Mouse (Mus musculus) liver, embryonic 16.5 days (tissue): ENCODE data around the gene Vapb. TPM values are rescaled to one million over a fixed set of nuclear protein-coding genes. Genes with fewer than 3 reads are reported as not detected.

Source experiments
- ATAC-seq: fragments of 200-750 bp; cut with Nextera tagmentation; 2 replicates; pipeline ENCODE4 v1.8.0; 2017; ENCODE audit warnings: low read depth, mild to moderate bottlenecking, moderate number of reproducible peaks, moderate library complexity
- H3K27ac ChIP-seq: fragments of 300-500 bp; sonication (generic); 2 replicates; pipeline ENCODE4 v1.5.1; 2014; ENCODE audit warnings: mild to moderate bottlenecking, low read length
- H3K27me3 ChIP-seq: fragments of 300-500 bp; sonication (generic); 2 replicates; pipeline ENCODE4 v1.6.1; 2014; ENCODE audit warnings: low read depth, low read length, mixed read lengths; ENCODE audit not compliant: control insufficient read depth, insufficient read depth
- H3K36me3 ChIP-seq: fragments of 300-500 bp; sonication (generic); 2 replicates; pipeline ENCODE4 v1.6.1; 2014; ENCODE audit warnings: mild to moderate bottlenecking; ENCODE audit not compliant: control insufficient read depth, insufficient read depth
- H3K4me1 ChIP-seq: fragments of 300-500 bp; sonication (generic); 2 replicates; pipeline ENCODE4 v1.6.1; 2014; ENCODE audit warnings: low read depth, low read length, mixed read lengths; ENCODE audit not compliant: control insufficient read depth
- H3K4me2 ChIP-seq: fragments of 300-500 bp; sonication (generic); 2 replicates; pipeline ENCODE4 v1.6.1; 2014; ENCODE audit warnings: low read depth, low read length, mixed read lengths
- H3K4me3 ChIP-seq: fragments of 300-500 bp; sonication (generic); 2 replicates; pipeline ENCODE4 v1.5.1; 2014; ENCODE audit warnings: low read depth, mild to moderate bottlenecking, low read length
- H3K9ac ChIP-seq: fragments of 300-500 bp; sonication (generic); 2 replicates; pipeline ENCODE4 v1.6.1; 2014; ENCODE audit warnings: low read depth, low read length
- H3K9me3 ChIP-seq: fragments of 300-500 bp; sonication (generic); replicated peaks from 2 replicates; pipeline ENCODE4 v1.6.1; 2016; ENCODE audit warnings: low read length; ENCODE audit not compliant: control insufficient read depth
- WGBS: fragments of 180-500 bp; shearing (Covaris S2); extraction: QIAGEN DNeasy Blood & Tissue Kit; methylation state at CpG from one replicate; pipeline ENCODE4 v1.1.7; 2014; ENCODE audit not compliant: insufficient replicate concordance; 5-methylcytosine and 5-hydroxymethylcytosine counted together
- polyA plus RNA-seq: library from polyadenylated mRNA; unstranded; fragments of >200 nt; fragmentation: Nextera tagmentation; extraction: Ambion mirVana; gene quantifications from 2 replicates; pipeline ENCODE4 v1.2.1, GENCODE M21; 2015

Gene Vapb
- polyA plus RNA-seq, 1 experiment from 2014 or later, result 6.0 TPM

- no peak overlapping the region for H3K4me2 ChIP-seq
- no peak overlapping the region for H3K4me3 ChIP-seq
- ATAC-seq, result no peak
- no peaks in the 10 kb centered on the region for H3K27me3 ChIP-seq
- no peaks in the 10 kb centered on the region for H3K36me3 ChIP-seq
- WGBS, result 46% methylated on average over 7 of the region's 7 CpGs
- H3K27ac ChIP-seq, result no peak overlapping the region
- H3K9ac ChIP-seq, result no peak overlapping the region
- H3K4me1 ChIP-seq, result no peaks in the 10 kb centered on the region
- no peaks in the 10 kb centered on the region for H3K9me3 ChIP-seq
Measured at GRCm38 (mm10) chr2:173808942-173809341, 71.6 kb downstream of the Vapb start.

- H3K27me3 ChIP-seq, result no peaks in the 10 kb centered on the region
Measured at GRCm38 (mm10) chr2:173810036-173810850, 72.9 kb downstream of the Vapb start.

DNA sequence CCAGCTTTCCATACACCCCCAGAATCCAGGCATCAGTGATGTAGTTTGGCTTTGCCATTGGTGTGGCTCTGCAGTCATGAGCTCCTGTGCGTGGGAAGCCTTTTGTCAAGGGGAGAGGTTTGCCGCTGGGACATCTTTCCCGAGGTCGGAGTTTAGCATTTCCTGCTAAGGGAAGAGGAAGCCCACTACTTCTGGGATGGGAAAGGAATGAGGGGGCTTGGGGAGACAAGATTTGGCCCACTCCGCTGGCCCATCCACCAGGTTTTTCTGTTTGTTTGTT lies 73.5 kb downstream of the Vapb start:
- H3K27ac ChIP-seq, result no peak overlapping the region
- WGBS, result 59% methylated on average over 5 of the region's 5 CpGs
- ATAC-seq, result no peak

More at GRCm38 (mm10) chr2:173810036-173810850, 72.9 kb downstream of the Vapb start:
- H3K4me3 ChIP-seq, result no peak overlapping the region
- no peak overlapping the region for H3K4me2 ChIP-seq
- no peak for ATAC-seq
- no peak overlapping the region for H3K27ac ChIP-seq
- H3K4me1 ChIP-seq, result no peaks in the 10 kb centered on the region
- no peak overlapping the region for H3K9ac ChIP-seq
- 64% methylated on average over 15 of the region's 15 CpGs for WGBS
- no peaks in the 10 kb centered on the region for H3K9me3 ChIP-seq
- H3K36me3 ChIP-seq, result no peaks in the 10 kb centered on the region

DNA sequence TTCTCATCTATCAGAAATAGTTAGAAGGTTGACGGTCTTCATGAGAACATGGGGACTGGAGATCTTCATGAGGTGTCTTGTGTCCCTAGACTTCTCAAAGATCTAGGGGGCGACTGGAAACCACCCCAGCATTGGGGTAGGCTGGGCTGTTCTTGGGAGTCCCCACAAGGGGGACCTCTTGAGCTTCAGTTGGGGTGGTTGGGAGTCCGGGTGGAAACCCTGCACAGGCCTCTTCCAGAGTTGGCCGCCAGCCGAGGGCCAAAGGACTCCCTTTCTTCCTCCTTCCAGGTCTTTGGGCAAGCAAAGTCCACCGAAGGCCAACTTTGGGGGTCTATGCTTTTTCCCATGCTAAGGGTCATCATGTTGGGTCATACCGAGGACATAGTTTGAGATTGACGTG lies 74.5 kb downstream of the Vapb start:
- H3K27ac ChIP-seq, result no peak overlapping the region
- no peak overlapping the region for H3K4me2 ChIP-seq
- ATAC-seq, result no peak
- no peaks in the 10 kb centered on the region for H3K36me3 ChIP-seq
- H3K27me3 ChIP-seq, result no peaks in the 10 kb centered on the region
- 57% methylated on average over 8 of the region's 8 CpGs for WGBS
- no peak overlapping the region for H3K9ac ChIP-seq
- H3K9me3 ChIP-seq, result no peaks in the 10 kb centered on the region
- no peak overlapping the region for H3K4me3 ChIP-seq
- no peaks in the 10 kb centered on the region for H3K4me1 ChIP-seq

More for the DNA sequence above, 73.5 kb downstream of the Vapb start:
- H3K4me3 ChIP-seq, result no peak overlapping the region
- no peak overlapping the region for H3K9ac ChIP-seq
- no peak overlapping the region for H3K4me2 ChIP-seq
- no peaks in the 10 kb centered on the region for H3K9me3 ChIP-seq
- H3K27me3 ChIP-seq, result no peaks in the 10 kb centered on the region
- H3K4me1 ChIP-seq, result no peaks in the 10 kb centered on the region
- no peaks in the 10 kb centered on the region for H3K36me3 ChIP-seq

DNA sequence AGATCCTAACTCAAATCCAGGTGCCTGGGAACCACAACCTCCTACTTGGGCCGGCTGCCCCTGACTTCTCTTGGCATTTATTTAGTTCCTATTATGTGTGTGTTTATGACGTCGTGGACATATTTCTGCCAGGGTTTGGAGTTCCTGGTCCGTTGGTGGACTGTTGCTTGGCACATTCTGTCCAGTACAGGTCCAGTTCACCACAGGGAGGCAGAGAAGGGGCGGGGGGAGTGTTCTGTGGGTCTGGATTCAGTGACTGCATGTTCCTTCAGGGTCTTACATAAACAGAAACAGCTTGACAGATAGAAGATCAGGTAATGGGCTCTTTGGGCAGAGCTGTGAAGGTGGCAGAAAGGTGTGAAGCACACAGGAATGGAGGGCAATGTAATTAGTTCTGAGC lies 75.8 kb downstream of the Vapb start:
- H3K9ac ChIP-seq, result no peak overlapping the region
- no peaks in the 10 kb centered on the region for H3K4me1 ChIP-seq
- H3K4me2 ChIP-seq, result no peak overlapping the region
- 60% methylated on average over 5 of the region's 5 CpGs for WGBS
- H3K27ac ChIP-seq, result no peak overlapping the region
- no peak overlapping the region for H3K4me3 ChIP-seq
- ATAC-seq, result no peak
- H3K27me3 ChIP-seq, result no peaks in the 10 kb centered on the region
- H3K9me3 ChIP-seq, result no peaks in the 10 kb centered on the region
- no peaks in the 10 kb centered on the region for H3K36me3 ChIP-seq

DNA sequence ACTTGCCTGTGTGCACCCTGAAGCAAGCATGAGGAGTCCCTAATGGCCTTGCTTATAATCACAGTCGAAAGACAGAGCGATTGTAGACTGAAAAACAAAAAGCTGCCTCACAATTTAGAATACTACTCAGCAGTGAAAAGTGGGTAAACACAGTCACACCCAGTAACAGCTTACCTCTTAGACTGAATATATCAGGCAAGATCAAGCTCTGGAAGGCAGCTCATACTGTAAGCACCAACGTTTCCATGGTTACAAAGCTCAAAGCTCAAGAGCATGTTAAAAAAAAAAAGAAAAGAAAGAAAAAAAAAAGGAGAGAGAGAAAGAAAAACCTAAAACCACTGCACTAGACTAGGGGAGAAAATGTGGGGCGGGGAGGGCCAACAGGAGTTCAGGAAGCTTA lies 89.0 kb downstream of the Vapb start:
- Histone ChIP-seq H3K9me3 (no peaks in the 10 kb centered on the region), H3K4me2 (no peak overlapping the region), H3K27me3 (no peaks in the 10 kb centered on the region), H3K4me1 (no peaks in the 10 kb centered on the region), H3K27ac (no peak overlapping the region), H3K4me3 (no peak overlapping the region), H3K9ac (no peak overlapping the region), H3K36me3 (no peaks in the 10 kb centered on the region)
- WGBS, result 65% methylated on average over 4 of the region's 4 CpGs
- no peak for ATAC-seq

DNA sequence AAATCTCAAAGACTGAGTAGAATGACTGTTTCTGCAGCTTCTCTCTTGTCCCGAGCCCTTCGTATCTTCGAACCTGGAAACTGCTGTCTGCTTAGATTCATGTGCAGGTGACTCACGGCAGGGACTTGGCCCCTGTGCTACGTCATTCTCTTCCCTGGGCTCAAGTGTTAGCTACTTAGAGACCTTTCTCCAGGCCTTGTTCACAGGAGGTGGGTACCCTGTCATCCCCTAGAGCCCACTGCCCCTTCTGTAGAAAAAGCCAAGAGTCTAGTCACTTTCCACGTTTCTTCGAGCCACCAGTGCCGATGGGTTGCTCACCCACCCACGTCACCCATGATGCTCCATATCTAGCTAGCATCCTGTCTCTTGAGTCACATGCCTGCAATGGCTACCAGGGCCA lies 89.9 kb downstream of the Vapb start:
- Histone ChIP-seq H3K27ac (no peak overlapping the region), H3K9me3 (no peaks in the 10 kb centered on the region), H3K27me3 (no peaks in the 10 kb centered on the region), H3K4me1 (no peaks in the 10 kb centered on the region), H3K4me2 (no peak overlapping the region), H3K9ac (no peak overlapping the region), H3K36me3 (no peaks in the 10 kb centered on the region), H3K4me3 (no peak overlapping the region)
- 72% methylated on average over 9 of the region's 9 CpGs for WGBS
- no peak for ATAC-seq

- Histone ChIP-seq H3K27me3 (no peaks in the 10 kb centered on the region), H3K9ac (no peak overlapping the region), H3K4me2 (no peak overlapping the region), H3K4me3 (no peak overlapping the region), H3K4me1 (no peaks in the 10 kb centered on the region), H3K9me3 (no peaks in the 10 kb centered on the region), H3K27ac (no peak overlapping the region), H3K36me3 (no peaks in the 10 kb centered on the region)
- 67% methylated on average over 6 of the region's 6 CpGs for WGBS
- ATAC-seq, result no peak
Measured at GRCm38 (mm10) chr2:173828134-173828533, 90.8 kb downstream of the Vapb start.

DNA sequence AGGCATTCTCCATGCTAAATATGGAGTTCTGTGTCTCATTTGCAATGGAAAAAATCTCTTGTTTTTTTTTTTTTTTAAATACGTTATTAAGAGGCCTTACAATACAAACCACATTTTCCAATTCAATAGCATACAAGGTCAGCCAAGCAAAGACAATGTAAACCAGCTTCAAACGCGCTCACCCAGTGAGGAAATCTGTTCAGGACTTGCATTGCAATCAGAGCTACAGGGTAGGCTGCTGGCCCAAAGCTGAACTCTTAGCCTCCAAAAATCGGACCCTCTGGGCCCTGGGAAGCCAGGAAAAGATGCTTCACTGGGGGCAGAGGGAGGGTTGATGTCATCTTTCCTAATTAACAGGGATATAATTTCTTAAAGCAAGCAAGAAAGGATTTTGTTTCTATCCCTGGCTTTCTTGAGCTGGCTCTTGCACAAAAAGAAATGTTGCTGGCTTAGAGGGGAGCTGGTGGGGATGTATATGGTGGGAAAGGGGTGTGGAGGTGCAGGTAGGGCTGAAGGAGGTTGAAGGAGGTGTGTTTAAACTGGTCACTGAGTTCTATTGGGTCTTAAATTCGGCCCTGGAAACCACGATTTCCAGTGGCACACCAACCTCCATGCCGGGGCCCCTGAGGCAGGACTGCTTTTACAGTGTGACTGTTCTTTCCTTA lies 95.6 kb downstream of the Vapb start:
- Histone ChIP-seq H3K9me3 (no peaks in the 10 kb centered on the region), H3K27ac (no peak overlapping the region), H3K27me3 (no peaks in the 10 kb centered on the region), H3K4me2 (no peak overlapping the region), H3K4me1 (no peaks in the 10 kb centered on the region), H3K9ac (no peak overlapping the region), H3K4me3 (no peak overlapping the region), H3K36me3 (no peaks in the 10 kb centered on the region)
- 55% methylated on average over 7 of the region's 7 CpGs for WGBS
- no peak for ATAC-seq
